Mouse (Mus musculus): ENCODE results near the gene Tshb. TPM values are rescaled to one million over a fixed set of nuclear protein-coding genes. Genes with fewer than 3 reads are reported as not detected.

Tshb gene
- polyA plus RNA-seq, 1 experiment from 2014 or later: 0.11 TPM

Other genes starting within 250 kb of the Tshb start
- 4.2 and 5.3 TPM in 2 replicates for gene Tspan2, start 48.2 kb downstream of the Tshb start, polyA plus RNA-seq (2014; fragmentation: Nextera tagmentation; extraction: Ambion mirVana)
- 0.12 and 0.19 TPM in 2 replicates for gene Sycp1, start 153.4 kb upstream of the Tshb start, polyA plus RNA-seq (2014; fragmentation: Nextera tagmentation; extraction: Ambion mirVana)
- gene Nr1h5, start 181.4 kb upstream of the Tshb start, polyA plus RNA-seq (2014; fragmentation: Nextera tagmentation; extraction: Ambion mirVana): 18.3 and 21.9 TPM in 2 replicates
- 40.5 and 42.9 TPM in 2 replicates for gene Sike1, start 213.0 kb upstream of the Tshb start, polyA plus RNA-seq (2014; fragmentation: Nextera tagmentation; extraction: Ambion mirVana)
- 254 and 288 TPM in 2 replicates for gene Csde1, start 237.7 kb upstream of the Tshb start, polyA plus RNA-seq (2014; fragmentation: Nextera tagmentation; extraction: Ambion mirVana)

Measured in liver, embryonic 11.5 days (tissue).